Mouse (Mus musculus) lung, postnatal 25 days (tissue): ENCODE measurements around the gene Trim41.
A peak's percentile ranks its signal among the peaks of the same experiment; 100 is the strongest.

Experiments
- DNase-seq: peaks from one replicate; pipeline ENCODE4 v3.0.0; 2022; ENCODE audit warnings: low spot score

Gene Trim41

DNA sequence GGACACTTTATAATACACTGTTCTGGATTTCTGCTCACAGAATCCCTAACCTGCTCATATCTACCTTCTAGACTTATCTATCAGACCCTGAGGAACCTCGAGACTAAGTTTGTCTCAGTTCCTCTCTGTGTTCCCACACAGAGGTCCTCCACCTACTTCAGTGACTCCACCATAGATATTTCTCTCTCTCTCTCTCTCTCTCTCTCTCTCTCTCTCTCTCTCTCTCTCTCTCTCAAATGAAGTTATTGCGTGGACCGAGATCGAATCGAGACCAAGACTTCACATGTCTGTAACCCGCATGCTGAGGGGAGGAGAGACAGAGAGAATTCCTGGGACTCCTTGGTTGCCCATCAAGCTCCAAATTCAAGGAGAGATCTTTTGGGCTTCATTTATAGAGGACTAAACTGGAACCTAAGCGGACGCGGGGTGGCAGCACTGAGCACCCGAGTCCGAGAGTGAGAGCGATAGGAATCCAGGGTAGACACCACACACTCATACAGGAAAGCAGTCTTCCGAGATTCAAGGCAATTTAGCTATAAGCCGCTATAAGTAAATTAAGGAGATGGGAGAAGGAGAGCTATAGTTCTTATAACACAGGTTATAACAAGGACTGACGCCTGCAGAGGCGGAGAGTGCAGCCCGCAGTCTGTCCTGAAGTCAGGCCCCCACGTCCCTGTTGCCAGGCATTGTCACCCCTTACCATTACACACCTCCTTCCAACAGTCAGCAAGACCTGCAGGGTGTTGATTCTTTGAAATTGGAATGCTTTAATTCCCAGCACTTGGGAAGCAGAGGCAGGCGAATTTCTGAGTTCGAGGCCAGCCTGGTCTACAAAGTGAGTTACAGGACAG is 27.0 kb downstream of the Trim41 start:
- peak; percentile 87 for DNase-seq

- DNase-seq, result no peak
Observed at GRCm38 (mm10) chr11:48789215-48789614, 27.9 kb downstream of the Trim41 start.

- peak; percentile 86 for DNase-seq
Observed at GRCm38 (mm10) chr11:48788311-48789089, 28.7 kb downstream of the Trim41 start.

- DNase-seq, result peak; percentile 77
Observed at GRCm38 (mm10) chr11:48787455-48788211, 29.5 kb downstream of the Trim41 start.

DNA sequence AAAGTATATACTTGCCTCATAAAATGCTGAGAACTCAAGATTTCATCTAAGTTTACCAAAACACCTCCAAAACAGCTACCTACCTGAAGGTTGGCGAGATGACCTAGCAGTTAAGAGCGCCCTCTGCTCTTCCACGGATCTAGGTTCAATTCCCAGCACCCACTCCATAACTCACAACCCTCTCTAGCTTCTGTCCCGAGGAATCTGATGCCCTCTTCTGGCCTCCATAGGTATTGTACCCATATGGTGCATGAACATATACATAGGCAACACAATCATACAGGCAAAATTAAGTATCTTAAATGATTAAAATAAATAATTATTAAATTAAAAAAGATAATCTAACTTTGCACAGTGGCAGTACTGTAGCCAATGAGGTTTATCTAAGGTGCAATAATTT is 34.9 kb downstream of the Trim41 start:
- DNase-seq, result no peak

DNA sequence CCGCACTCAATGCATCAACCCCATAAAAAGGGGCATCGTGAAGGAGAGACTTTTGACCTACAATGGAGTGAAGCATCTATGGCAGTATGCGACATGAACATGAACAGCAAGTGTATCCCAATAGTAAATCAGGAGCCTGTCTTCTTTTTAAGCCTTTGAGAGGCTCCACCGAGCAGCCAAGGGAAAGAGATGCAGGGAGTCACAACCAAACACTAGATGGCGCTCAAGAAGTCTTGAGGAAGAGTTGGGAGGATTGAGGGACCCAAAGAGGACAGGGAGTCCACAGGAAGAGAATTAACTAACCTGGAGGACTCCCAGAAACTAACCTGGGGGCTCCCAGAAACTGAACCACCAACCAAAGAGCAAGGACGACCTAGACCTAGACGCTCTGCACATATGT is 37.7 kb downstream of the Trim41 start:
- peak; percentile 58 for DNase-seq

GRCm38 (mm10) chr11:48777303-48777702 is 39.9 kb downstream of the Trim41 start:
- no peak for DNase-seq

GRCm38 (mm10) chr11:48776664-48777063 is 40.5 kb downstream of the Trim41 start:
- DNase-seq, result no peak

DNA sequence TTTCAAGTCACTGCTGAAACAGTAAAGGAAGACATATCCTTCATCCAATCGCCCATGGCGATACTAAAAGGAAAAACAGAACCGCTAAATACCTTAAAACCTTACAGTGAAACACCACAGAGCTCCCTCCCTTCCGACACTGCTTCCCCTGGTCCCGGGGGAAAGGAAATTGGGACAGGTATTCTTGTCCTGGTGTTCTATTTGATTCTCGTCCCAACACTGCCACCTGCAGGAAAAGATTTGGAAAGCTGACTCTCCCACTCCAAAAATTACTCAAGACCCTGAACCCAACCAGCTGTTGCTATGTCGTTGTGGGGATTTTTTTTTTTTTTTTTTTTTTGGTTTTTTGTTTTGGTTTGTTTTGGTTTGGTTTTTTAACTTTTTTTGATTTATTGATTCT is 41.7 kb downstream of the Trim41 start:
- peak; percentile 69 for DNase-seq

GRCm38 (mm10) chr11:48774443-48775298 is 42.5 kb downstream of the Trim41 start:
- peak; percentile 36 for DNase-seq

GRCm38 (mm10) chr11:48771691-48772090 is 45.5 kb downstream of the Trim41 start:
- no peak for DNase-seq

DNA sequence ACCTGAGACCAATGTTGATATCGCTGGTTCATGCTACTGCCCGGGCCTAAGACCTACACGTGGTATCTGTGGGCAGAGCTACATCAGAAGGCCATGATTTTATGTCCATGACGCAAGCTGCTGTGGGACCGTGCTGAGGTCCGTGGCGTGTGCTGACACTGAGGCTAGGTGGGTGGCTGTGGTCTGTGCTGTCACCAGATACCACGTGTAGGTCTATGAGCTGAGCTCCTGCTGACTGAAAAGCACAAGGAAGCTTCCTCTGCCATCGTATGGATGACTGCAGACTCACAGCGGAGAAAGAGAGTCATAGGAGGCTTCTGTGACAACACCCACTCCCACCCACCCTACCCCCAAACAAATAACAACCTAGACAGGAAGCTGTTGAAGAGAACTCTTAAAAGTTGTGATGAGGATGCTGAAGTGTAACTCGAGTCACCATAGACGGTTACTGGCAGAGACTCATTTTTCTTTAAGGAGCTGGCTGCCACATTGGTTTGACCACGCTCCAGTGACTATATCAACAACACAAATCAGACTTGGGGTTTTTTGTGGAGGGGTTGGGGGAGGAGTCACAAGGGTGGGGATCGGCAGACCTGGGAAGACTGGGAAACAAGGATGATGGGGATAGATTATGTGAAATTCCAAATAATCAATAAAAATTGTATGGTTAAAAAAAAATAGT is 49.8 kb downstream of the Trim41 start:
- no peak for DNase-seq

DNA sequence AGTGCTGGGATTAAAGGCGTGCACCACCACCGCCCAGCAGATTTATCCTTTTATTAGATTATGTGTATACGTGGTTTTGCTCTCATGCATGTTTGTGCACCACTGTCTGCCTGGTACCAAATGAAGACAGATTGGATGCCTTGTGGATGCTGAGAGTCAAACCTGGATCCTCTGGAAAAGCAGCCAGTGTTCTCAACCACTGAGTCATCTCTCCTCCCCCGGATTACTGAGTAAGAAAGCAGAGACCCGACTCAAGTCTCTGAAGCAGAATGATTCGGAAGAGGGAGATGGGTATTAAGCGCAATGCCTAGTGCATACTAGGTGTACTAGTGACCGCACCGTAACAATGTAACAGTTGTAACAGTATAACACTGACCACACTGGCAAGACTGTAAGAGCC is 53.0 kb downstream of the Trim41 start:
- no peak for DNase-seq

DNA sequence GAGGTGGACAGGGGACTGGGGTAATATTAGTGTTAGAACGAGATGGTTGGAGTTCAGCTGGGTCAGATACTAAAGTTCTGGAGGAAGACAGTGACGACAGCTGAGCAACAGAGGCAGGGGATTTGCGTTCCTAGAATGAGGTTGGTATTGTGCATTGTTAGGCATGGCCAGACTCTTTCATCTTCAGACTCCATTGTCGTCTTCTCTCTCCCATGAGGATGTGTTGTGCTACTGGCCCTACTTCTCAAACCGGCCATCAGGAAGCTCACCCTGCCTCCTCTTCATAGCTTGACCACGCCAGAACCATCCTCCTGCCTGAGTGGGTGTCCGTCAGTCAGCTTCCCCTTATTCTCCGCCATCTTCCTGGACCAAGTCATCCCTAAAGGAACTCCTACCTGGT is 58.1 kb downstream of the Trim41 start:
- no peak for DNase-seq
